Mouse (Mus musculus) MEL-GATA-1-ER (cell line): ENCODE measurements around the gene Myf5.

Experiments used
- DNase-seq: peaks from one replicate; pipeline ENCODE4 v3.0.0-alpha.2; 2012; ENCODE audit warnings: low read depth; ENCODE audit errors: extremely low read depth

The Myf5 gene

DNA sequence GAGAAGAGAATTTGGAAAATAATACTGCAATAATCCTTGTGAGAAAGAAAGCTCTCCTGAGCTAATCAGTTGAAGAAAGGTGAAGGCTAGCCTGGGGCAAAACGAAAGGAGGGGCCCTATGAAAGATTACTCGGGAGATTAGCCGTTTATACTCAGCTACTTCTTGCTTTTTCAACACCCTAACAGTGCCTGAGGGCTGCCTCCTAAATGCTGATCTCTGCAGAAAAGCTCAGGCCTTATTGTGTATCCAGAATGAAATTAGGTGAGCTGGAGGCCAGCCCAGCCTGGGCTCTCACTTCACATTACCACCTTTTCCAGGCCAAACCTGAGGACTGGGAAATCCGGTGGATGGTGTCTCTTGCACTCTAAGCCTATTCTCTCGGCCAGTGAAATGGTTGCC, 49.0 kb downstream of the Myf5 start:
- no peak for DNase-seq
